Mouse (Mus musculus) lung, embryonic 16.5 days (tissue): ENCODE measurements around the gene Fam160b1. TPM values are rescaled to one million over a fixed set of nuclear protein-coding genes. Genes with fewer than 3 reads are reported as not detected.

Source experiments
- ATAC-seq: fragments of 200-750 bp; cut with Nextera tagmentation; 2 replicates; pipeline ENCODE4 v1.8.0; 2017; ENCODE audit warnings: low read depth, mild to moderate bottlenecking, moderate library complexity
- H3K27ac ChIP-seq: fragments of 300-500 bp; sonication (generic); 2 replicates; pipeline ENCODE4 v1.5.1; 2014; ENCODE audit warnings: mild to moderate bottlenecking, control low read depth, low read length
- H3K27me3 ChIP-seq: fragments of 300-500 bp; sonication (generic); 2 replicates; pipeline ENCODE4 v1.6.1; 2014; ENCODE audit warnings: low read depth, low read length, mixed read lengths; ENCODE audit not compliant: control insufficient read depth, insufficient read depth
- H3K36me3 ChIP-seq: fragments of 300-500 bp; sonication (generic); 2 replicates; pipeline ENCODE4 v1.6.1; 2014; ENCODE audit warnings: low read length; ENCODE audit not compliant: control insufficient read depth, insufficient read depth
- H3K4me1 ChIP-seq: fragments of 300-500 bp; sonication (generic); replicated peaks from 2 replicates; pipeline ENCODE4 v1.6.1; 2014; ENCODE audit warnings: low read length, mixed read lengths; ENCODE audit not compliant: control insufficient read depth, insufficient read depth
- H3K4me2 ChIP-seq: fragments of 300-500 bp; sonication (generic); 2 replicates; pipeline ENCODE4 v1.6.1; 2014; ENCODE audit warnings: low read depth, low read length, control low read depth
- H3K4me3 ChIP-seq: fragments of 300-500 bp; sonication (generic); 2 replicates; pipeline ENCODE4 v1.5.1; 2014; ENCODE audit warnings: mild to moderate bottlenecking, low read length, control low read depth
- H3K9ac ChIP-seq: fragments of 300-500 bp; sonication (generic); 2 replicates; pipeline ENCODE4 v1.6.1; 2014; ENCODE audit warnings: low read length, control low read depth
- H3K9me3 ChIP-seq: fragments of 300-500 bp; sonication (generic); 2 replicates; pipeline ENCODE4 v1.6.1; 2016; ENCODE audit warnings: low read length; ENCODE audit not compliant: control insufficient read depth
- WGBS: fragments of 180-500 bp; shearing (Covaris S2); extraction: QIAGEN DNeasy Blood & Tissue Kit; methylation state at CpG from one replicate; pipeline ENCODE4 v1.1.7; 2014; 5-methylcytosine and 5-hydroxymethylcytosine counted together
- polyA plus RNA-seq: library from polyadenylated mRNA; unstranded; fragments of >200 nt; fragmentation: Nextera tagmentation; extraction: Ambion mirVana; gene quantifications from 2 replicates; pipeline ENCODE4 v1.2.1, GENCODE M21; 2015

The Fam160b1 gene
- polyA plus RNA-seq, 1 experiment from 2014 or later = 15.0 TPM

DNA sequence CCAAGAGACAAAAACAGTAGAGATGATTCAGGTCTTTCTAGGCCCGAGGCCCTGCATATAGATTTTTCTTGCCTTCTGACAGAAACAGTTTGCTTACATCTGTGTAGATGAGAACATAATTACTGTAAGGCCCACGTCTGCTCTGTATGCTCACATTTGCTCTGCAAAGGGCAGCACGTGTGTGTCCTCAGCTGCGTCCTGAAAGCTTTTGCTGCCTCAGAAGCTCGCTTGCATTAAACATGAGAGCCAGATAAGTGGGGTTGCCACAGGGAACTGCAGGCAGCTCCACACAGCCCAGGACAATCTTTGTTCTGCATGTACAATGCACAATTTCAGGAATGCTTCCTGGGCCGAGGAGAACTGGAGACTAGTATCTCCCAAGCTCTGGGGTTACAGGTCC, 41.9 kb downstream of the Fam160b1 start:
- 55% methylated on average over 6 of the region's 6 CpGs for WGBS
- H3K36me3 ChIP-seq = no peaks in the 10 kb centered on the region
- H3K4me3 ChIP-seq = no peak overlapping the region
- H3K9ac ChIP-seq = no peak overlapping the region
- ATAC-seq = no peak
- no peak overlapping the region for H3K27ac ChIP-seq
- no peaks in the 10 kb centered on the region for H3K27me3 ChIP-seq
- no peak overlapping the region for H3K4me2 ChIP-seq
- H3K9me3 ChIP-seq = no peaks in the 10 kb centered on the region
- peaks cover 6% of the 10 kb centered on the region; the same call in 1 of the 2 replicates for H3K4me1 ChIP-seq

DNA sequence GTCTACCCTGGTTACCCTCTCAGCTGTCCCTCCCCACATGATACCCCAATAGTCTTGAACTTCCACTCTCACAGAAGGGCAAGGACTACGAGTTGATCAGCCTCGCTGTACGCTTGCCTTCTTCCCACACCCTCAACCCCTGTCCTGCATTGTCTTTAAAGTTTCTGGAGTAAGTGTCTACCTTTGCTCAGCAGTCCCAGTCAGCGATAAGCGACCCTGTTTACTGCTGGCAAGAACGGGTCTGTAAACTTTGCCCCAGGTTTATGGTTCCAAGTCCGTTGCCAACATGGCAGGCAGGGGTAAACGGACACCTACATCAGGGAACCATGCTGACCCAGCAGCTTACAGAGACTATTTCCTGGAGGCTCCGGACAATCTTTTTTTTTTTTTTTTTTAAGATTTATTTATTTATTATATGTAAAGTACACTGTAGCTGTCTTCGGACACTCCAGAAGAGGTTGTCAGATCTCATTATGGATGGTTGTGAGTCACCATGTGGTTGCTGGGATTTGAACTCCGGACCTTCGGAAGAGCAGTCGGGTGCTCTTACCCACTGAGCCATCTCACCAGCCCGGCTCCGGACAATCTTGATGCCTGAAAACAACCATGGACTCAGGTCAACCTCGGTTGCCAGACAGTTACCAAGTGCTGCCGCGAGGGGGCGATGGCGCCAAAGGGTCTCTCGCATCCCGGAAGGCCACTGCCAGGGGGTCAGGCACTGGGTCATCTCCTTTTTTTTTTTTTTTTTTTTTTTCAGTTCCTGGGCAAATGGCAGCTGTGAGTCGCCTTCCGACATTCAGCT, 43.4 kb downstream of the Fam160b1 start:
- peak overlapping the region; percentile 34; the same call in 1 of the 2 replicates for H3K4me2 ChIP-seq

DNA sequence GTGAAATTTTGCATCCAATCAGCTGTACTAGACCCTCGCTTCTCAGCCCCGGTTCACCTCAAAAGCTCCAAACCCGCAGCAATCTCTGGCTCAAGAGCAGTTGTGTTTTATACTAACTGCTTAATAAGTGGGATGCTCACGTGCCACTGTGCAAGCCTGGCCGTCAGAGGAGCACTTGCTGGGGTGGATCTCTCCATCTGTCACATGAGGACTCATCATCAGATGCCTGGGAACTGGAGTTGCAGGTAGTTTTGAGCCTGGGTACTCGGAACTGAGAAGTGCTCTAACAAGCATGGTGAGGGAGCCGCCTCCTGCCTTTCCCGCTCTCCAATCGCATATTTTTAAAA, 44.0 kb downstream of the Fam160b1 start:
- Histone ChIP-seq H3K9me3 (no peaks in the 10 kb centered on the region), H3K4me2 (peak overlapping the region; percentile 34; the same call in 1 of the 2 replicates), H3K27ac (no peak overlapping the region), H3K27me3 (no peaks in the 10 kb centered on the region), H3K4me1 (peaks cover 8% of the 10 kb centered on the region; the same call in 1 of the 2 replicates), H3K36me3 (no peaks in the 10 kb centered on the region), H3K9ac (no peak overlapping the region), H3K4me3 (no peak overlapping the region; the same call in 1 of the 2 replicates)
- 19% methylated on average over 9 of the region's 9 CpGs for WGBS
- ATAC-seq = no peak

More for the DNA sequence above, 43.4 kb downstream of the Fam160b1 start:
- Histone ChIP-seq H3K36me3 (no peaks in the 10 kb centered on the region), H3K4me1 (peaks cover 8% of the 10 kb centered on the region; the same call in 1 of the 2 replicates), H3K9me3 (no peaks in the 10 kb centered on the region), H3K9ac (no peak overlapping the region), H3K27me3 (no peaks in the 10 kb centered on the region), H3K4me3 (no peak overlapping the region; the same call in 1 of the 2 replicates), H3K27ac (peak overlapping the region; percentile 12)
- ATAC-seq = peak; percentile 59
- 12% methylated on average over 24 of the region's 24 CpGs for WGBS

DNA sequence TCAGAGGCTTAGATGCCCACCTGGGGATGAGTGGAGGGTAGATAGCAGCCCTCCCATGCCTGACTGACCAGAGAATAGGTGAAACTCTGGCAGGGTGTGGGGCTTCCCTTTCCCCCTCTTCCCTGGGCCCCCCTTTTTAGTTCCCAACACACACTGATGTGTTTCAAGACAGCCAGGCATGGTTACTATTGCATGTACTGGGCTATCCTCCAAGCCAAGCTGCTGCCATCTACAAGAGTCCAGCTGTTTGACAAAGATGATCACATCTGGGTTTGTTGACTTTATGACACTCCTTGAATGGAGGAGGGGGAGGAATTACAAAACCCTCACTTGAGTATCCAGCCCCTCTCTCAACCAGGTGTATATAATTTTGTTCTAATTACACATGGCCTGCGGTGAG, 47.5 kb downstream of the Fam160b1 start:
- H3K4me3 ChIP-seq = no peak overlapping the region
- H3K27ac ChIP-seq = no peak overlapping the region
- no peaks in the 10 kb centered on the region for H3K27me3 ChIP-seq
- H3K9ac ChIP-seq = no peak overlapping the region
- WGBS = 84% methylated on average over 1 of the region's 1 CpGs
- ATAC-seq = peak; percentile 66
- peaks cover 17% of the 10 kb centered on the region for H3K4me1 ChIP-seq
- no peak overlapping the region for H3K4me2 ChIP-seq
- no peaks in the 10 kb centered on the region for H3K9me3 ChIP-seq
- H3K36me3 ChIP-seq = no peaks in the 10 kb centered on the region

DNA sequence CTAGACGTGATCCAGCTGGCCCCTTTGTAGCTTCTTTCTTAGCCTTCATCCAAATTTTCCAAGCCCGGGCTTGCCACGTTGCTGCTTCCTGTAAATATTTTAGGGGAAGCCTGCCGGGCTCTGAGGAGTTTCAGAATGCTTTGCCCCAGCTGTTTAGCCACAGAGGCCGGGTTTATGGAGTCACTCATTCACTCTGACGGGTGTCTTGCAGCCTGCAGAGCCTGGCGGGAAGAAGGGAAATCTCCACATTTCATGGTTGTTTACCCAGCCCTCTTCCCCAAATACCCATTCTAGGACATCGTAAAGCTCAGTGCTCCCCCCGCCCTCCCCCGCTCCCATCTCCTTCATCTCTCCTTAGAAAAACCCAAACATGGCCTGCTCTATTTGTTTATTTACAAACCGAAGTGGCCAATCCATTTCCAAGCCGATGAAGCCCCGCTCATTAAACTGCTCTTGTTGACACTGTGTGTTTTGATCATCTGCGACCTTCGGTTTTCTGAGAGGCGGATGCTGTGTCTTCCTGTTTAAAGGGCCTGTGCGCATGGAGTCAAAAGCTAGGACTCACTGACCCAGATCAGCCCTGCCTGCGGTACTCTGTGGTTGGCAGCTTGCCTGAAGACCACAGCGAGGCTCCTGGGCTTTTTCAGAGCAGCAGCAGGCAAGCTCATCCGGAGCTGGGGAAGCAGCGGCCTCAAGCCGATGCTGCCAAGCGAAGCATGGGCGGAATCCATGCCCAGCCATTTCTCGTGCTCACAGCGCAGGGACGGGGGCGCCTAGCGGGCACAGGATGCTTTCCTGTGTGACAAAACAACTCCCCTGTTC, 51.1 kb downstream of the Fam160b1 start:
- Histone ChIP-seq H3K4me2 (peak overlapping the region; percentile 51), H3K9ac (peak overlapping the region; percentile 63), H3K27me3 (no peaks in the 10 kb centered on the region), H3K4me3 (peak overlapping the region; percentile 34), H3K36me3 (no peaks in the 10 kb centered on the region), H3K27ac (peak overlapping the region; percentile 87), H3K9me3 (no peaks in the 10 kb centered on the region), H3K4me1 (peaks cover 14% of the 10 kb centered on the region)
- ATAC-seq = peak; percentile 90
- 10% methylated on average over 29 of the region's 29 CpGs for WGBS

DNA sequence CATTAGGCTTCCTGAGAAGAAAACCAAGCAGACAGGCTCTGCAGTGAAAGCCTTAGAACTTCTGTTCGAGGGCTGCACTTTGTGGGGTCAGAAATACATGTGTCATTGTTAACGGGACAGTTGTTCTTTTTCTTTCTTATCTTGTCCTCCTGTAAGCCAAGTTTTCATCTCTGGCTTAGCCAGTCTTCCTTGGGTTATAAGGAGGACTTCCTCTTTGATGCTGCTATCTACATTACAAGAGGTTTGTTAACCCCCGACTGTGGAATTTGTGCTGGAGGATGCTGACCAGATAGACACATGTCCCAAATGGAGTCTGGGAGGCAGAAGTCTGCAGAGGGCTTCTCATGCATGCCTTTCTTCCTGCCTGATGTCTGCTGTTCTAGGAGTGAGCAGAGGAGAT, 52.7 kb downstream of the Fam160b1 start:
- Histone ChIP-seq H3K4me2 (no peak overlapping the region), H3K27ac (no peak overlapping the region), H3K4me3 (no peak overlapping the region), H3K27me3 (no peaks in the 10 kb centered on the region), H3K9ac (no peak overlapping the region), H3K4me1 (peaks cover 17% of the 10 kb centered on the region), H3K9me3 (no peaks in the 10 kb centered on the region), H3K36me3 (no peaks in the 10 kb centered on the region)
- 38% methylated on average over 3 of the region's 3 CpGs for WGBS
- no peak for ATAC-seq

DNA sequence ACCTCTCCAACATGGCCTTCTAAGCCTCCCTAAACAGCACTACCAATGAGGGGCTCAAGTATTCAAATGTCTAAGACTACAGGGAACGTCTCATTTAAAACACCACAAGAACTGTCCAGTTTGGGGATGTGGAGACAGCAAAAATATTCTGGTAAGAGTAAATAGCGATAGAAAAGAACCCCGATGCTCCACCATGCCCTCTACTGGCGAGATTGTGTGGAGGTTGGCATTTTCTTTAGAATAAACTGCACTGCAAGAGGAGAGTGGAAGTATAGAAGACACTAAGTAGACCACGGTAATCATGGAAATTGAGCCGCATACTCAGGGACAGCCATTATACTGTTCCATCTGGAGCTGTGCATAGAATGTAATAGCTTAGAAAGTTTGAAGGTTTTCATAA, 53.4 kb downstream of the Fam160b1 start:
- ATAC-seq = no peak
- Histone ChIP-seq H3K27ac (no peak overlapping the region), H3K4me2 (no peak overlapping the region), H3K4me3 (no peak overlapping the region), H3K36me3 (no peaks in the 10 kb centered on the region), H3K27me3 (no peaks in the 10 kb centered on the region), H3K4me1 (peaks cover 19% of the 10 kb centered on the region), H3K9ac (no peak overlapping the region), H3K9me3 (no peaks in the 10 kb centered on the region)
- WGBS = 86% methylated on average over 6 of the region's 6 CpGs

DNA sequence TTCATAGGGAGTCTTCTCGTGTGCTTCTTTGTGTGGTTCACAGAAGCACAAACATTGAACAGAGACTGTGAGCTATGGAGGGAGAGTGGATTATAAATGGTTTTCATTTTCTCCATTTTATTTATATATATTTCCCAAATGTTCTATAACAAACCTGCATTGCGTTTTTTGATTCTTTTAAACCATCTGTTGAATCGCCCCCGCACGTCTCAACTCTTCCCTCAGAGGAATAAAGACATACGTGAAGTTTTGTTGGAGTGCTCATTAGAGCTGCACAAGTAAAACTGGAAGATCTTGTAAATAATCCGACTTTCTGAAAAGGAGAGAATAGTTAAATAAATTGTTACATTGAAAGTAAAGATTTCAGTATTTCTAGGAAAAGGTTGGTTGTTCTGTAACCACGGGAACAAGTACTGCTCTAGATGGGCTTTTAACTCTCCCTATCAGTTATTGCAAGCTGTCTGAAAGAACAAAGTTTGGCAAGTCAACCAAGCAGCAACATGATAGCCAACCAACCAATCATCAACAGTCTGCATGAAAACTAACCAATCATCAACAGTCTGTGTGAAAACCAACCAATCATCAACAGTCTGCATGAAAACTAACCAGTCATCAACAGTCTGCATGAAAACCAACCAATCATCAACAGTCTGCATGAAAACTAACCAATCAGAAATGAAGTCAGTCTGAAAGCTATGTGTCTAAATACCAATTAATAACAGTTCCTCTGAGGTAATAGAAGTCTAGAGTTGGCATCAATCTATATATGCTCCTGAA, 54.7 kb downstream of the Fam160b1 start:
- WGBS = 89% methylated on average over 8 of the region's 8 CpGs
- H3K36me3 ChIP-seq = no peaks in the 10 kb centered on the region
- H3K27ac ChIP-seq = no peak overlapping the region
- no peak overlapping the region for H3K9ac ChIP-seq
- peaks cover 19% of the 10 kb centered on the region for H3K4me1 ChIP-seq
- no peaks in the 10 kb centered on the region for H3K9me3 ChIP-seq
- no peak for ATAC-seq
- no peaks in the 10 kb centered on the region for H3K27me3 ChIP-seq
- H3K4me3 ChIP-seq = no peak overlapping the region
- no peak overlapping the region for H3K4me2 ChIP-seq
